Mouse (Mus musculus) activated CD4-positive, CD25-positive, alpha-beta regulatory T cell, adult 4 months (primary cell): Measurements from ENCODE around the gene Gys1. TPM values are rescaled to one million over a fixed set of nuclear protein-coding genes. Genes with fewer than 3 reads are reported as not detected.
"Not testable (repeated sequence)": the region's sequence is repeated elsewhere in the genome, so short reads cannot be mapped to it uniquely, and the experiment has no call there.

ENCODE experiments used
- ATAC-seq: one replicate; pipeline ENCODE4 v1.8.0; 2017
- polyA plus RNA-seq, 2 experiments: library from polyadenylated mRNA; unstranded; fragments of 100-300 nt; shearing (Covaris generic); gene quantifications; one replicate each; pipeline ENCODE4 v1.2.1; 2017

The Gys1 gene
- polyA plus RNA-seq, 2 experiments from 2014 or later: 9.3 to 9.8 TPM

- no peak for ATAC-seq
Measured at GRCm38 (mm10) chr7:45457204-45458060, 22.8 kb downstream of the Gys1 start.

- peak; percentile 45 for ATAC-seq
Measured at GRCm38 (mm10) chr7:45458748-45459563, 24.3 kb downstream of the Gys1 start.

DNA sequence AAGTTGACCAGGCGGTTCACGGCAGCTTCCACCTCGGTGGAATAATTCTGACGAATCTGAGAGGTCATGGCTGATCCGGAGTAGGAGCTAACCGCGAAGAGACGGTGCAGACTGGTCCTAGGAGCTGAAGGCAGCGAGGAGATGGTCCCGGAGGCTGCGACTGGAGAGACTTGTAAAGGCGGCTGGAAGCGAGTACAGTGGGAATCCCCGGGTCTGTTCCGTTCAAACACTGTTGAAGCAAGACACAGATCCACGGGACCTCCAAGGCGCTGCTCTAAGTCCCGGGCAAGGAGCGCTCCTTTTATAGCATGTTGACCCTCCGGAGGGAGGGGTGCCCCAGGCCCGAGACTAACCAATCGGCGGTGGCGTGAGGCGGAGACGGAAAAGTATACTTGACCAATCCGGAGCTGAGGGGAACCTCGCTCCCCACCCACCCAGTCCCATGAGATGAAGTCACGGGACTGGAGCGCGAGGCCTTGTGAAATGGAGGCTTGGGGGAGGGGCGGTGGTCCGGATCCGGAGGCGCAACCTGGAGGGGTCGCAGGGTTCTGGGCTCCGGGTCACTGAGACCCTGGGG, 25.0 kb downstream of the Gys1 start, which contains the start of gene Ftl1:
Gene Ftl1 (minus strand): TSS at position 321 of the 577 bp plus-strand sequence.
- peak; percentile 89 for ATAC-seq

GRCm38 (mm10) chr7:45460377-45460776, 25.7 kb downstream of the Gys1 start:
- no peak for ATAC-seq

DNA sequence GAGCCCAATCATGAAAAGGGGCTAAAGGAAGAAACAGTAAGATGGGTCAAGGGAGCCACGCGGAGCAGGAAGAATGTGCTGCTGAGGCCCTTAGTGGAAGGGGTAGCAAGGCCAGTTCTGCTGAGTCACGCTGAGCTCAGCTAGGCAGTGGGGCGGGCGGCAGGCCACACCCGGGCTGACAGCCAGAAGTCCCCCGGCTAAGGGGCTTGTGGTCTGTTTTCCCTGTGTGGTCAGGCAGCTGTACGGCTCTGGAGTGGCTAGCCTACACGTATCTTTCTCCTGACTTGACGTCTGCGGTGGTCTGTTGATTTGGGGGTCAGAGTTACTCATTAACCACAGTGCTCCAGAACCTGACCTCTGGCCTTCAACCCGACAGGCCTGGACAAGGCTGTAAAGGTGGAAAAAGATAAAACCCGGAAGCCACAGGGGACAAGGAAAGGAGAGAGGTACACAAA, 26.2 kb downstream of the Gys1 start:
- no peak for ATAC-seq

DNA sequence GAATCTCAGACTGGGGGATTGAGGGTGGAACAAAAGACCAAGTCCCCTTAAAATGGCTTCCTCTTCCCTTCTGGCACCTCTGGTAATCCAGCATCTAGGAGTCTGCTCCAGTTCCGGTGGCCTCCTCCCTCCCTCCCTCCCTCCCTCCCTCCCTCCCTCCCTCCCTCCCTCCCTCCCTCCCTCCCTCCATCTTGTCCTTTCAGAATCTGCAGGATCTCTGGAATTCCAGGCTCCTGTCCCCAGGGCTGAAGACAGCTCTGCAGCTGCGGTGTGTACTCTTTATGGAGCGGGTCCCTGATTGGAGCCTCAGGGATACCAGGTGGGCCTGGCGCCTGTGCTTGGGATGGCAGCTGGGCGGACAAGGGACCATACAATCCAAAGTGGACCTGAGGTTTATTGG, 26.7 kb downstream of the Gys1 start:
- ATAC-seq: no peak

GRCm38 (mm10) chr7:45461781-45462180, 27.1 kb downstream of the Gys1 start:
- no peak for ATAC-seq

DNA sequence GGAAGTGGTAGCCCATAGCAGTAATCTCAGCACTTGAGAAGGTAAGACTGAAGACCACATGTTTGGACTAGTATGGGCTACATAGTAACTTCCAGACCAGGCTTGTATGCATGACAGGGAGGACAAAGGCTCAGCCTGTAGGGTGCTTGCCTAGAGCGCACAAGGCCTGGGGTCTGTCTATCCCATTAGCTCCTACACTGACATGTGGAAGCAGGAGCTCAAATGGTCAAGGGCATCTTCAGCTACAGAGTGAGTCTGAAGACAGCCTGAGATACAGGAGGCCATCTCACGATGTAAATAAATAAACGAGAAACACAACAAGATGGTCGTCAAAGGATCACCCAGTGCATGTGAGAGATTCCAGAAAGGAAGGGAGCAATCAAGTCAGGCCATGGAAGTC, 27.7 kb downstream of the Gys1 start:
- ATAC-seq: no peak

DNA sequence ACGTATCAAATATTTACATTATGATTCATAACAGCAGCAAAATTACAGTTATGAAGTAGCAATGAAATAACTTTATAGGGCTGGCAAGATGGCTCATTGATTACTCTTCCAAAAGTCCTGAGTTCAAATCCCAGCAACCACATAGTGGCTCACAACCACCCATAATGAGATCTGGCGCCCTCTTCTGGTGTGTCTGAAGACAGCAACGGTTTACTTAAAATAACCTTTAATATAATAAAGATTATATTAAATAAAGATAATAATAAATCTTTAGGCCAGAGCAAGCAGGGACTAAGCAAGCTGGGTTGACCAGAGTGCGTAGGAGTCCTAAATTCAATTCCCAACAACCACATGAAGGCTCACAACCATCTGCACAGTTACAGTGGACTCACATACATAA, 28.2 kb downstream of the Gys1 start:
- not testable (repeated sequence) for ATAC-seq

- ATAC-seq: no peak
Measured at GRCm38 (mm10) chr7:45463987-45464778, 29.5 kb downstream of the Gys1 start.

GRCm38 (mm10) chr7:45465112-45465511, 30.5 kb downstream of the Gys1 start:
- no peak for ATAC-seq

DNA sequence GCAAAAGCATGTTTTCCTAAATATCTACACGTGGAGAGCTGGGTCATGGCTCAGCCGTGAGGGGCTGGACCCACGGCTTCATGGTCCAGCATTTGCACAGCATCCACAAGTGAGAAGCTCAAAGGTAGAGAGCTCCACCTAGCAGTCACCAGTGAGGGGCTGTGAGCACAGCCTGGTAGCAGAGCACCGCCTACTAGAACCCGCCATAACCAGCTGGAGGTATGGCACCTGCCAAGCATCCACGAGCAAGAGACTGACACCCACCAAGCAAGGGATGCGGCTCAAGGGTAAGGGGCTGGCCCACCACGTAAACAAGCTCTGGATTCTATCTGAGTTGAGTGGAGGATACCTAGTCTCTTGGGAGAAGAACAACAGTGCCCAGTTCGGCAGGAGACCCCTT, 30.9 kb downstream of the Gys1 start:
- ATAC-seq: no peak

- peak; percentile 74 for ATAC-seq
Measured at GRCm38 (mm10) chr7:45466283-45467089, 31.8 kb downstream of the Gys1 start, which contains the start of gene Bax. Bax (minus strand) TSS chr7:45466898.

GRCm38 (mm10) chr7:45467090-45467670, 32.5 kb downstream of the Gys1 start:
- peak; percentile 15 for ATAC-seq

DNA sequence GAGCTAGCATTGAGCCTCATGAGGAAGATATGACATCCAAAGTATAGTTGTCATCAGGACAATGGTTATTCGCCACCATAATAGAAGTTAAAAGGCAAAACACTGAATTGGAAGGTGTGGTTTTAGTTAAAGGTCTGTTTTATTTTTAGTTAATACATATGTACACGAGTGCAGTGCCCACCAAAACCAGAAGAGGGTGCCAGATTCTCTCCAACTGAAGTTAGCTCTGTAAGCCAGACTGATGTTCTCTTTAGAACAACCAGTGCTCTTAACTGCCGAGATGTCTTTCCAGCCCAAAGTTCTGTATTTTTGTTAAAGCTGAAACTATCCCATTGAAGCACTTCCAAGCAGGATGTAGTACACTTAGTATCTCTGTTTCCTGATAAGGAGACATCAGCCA, 36.2 kb downstream of the Gys1 start:
- peak; percentile 55 for ATAC-seq

DNA sequence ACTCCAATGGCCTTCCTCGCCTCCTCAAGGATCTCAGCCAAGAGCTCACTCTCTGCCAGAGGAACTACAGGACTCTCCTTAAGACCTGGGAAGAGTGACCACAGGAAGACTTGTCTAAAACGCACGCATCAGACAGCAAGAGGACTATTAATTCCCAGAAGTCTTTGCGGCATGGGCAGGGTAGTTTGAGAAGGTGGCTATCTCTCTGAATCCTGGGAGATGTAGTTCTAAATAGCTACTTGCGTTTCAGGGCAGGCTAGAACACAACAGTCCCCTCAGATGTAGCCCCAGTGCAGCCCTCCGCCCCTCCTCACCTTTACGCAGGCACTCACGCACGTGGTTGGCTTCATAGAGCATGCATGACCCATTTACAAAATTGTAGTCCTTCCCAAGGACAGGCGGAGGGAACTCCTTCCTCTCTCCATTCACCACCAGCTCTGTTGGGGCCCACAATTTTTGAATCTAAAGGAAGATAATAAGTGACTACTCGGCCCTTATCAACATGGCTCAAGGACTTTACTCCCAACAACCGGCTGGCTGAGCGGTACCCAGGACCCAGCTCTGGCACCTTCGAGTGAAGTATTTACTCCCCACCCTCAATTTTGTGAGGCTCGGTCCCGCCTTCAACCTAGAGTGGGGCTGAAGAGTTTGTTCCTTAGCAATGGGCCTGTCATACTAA, 40.8 kb downstream of the Gys1 start:
- no peak for ATAC-seq

GRCm38 (mm10) chr7:45476453-45476852, 41.8 kb downstream of the Gys1 start:
- ATAC-seq: no peak

- ATAC-seq: peak; percentile 68
Measured at GRCm38 (mm10) chr7:45477003-45477402, 42.4 kb downstream of the Gys1 start.

DNA sequence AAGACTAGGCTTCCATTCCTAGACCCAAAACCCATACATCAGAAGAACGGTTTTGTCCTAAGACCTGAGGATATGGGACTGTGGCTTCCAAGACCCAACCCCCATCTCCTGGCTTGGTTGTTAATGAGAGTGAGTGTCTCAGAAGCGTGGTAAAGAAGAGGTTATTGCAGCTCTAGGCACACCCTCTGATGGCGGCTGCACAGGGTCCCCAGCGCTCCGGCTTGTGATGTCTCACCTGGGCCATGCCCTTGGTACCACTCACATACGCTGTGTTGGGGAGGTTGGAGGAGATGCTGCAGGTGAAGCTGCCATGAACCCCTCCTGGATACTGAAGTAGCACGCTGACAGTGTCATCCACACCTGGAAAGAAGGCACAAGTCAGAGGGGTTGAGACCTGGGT, 44.1 kb downstream of the Gys1 start:
- no peak for ATAC-seq

GRCm38 (mm10) chr7:45480310-45480709, 45.7 kb downstream of the Gys1 start:
- not testable (repeated sequence) for ATAC-seq
